Mouse (Mus musculus) skeletal muscle tissue, adult 2 months (tissue): Measurements from ENCODE around the gene Igflr1.
A peak's percentile ranks its signal among the peaks of the same experiment; 100 is the strongest.

ENCODE experiments used
- DNase-seq: peaks from one replicate; pipeline ENCODE4 v3.0.0-alpha.2; 2012; ENCODE audit warnings: low read depth, low spot score

Gene Igflr1

GRCm38 (mm10) chr7:30553810-30554584 is 11.2 kb upstream of the Igflr1 start:
- DNase-seq = no peak

GRCm38 (mm10) chr7:30556894-30557536 is 8.2 kb upstream of the Igflr1 start:
- no peak for DNase-seq

- DNase-seq = no peak
These were observed 7.2 kb upstream of the Igflr1 start for GRCm38 (mm10) chr7:30557901-30558514.

- DNase-seq = no peak
These were observed 6.4 kb upstream of the Igflr1 start for GRCm38 (mm10) chr7:30558656-30559442.

- DNase-seq = peak; percentile 99
These were observed 5.7 kb upstream of the Igflr1 start, which contains the start of gene Lin37 for GRCm38 (mm10) chr7:30559443-30559954. Gene Lin37, minus strand, starts transcription at chr7:30559838.

- DNase-seq = no peak
These were observed 4.9 kb upstream of the Igflr1 start for GRCm38 (mm10) chr7:30560296-30560695.

GRCm38 (mm10) chr7:30562526-30563116 is 2.6 kb upstream of the Igflr1 start:
- no peak for DNase-seq

GRCm38 (mm10) chr7:30563117-30563905 is 1.9 kb upstream of the Igflr1 start, which contains the start of the genes U2af1l4, Gm49396 and Psenen:
Gene U2af1l4, plus strand, starts transcription at chr7:30563301.
Gene Gm49396, plus strand, starts transcription at chr7:30563344.
Gene Psenen, minus strand, starts transcription at chr7:30563627.
- DNase-seq = peak; percentile 99

- no peak for DNase-seq
These were observed 1.3 kb upstream of the Igflr1 start for GRCm38 (mm10) chr7:30563906-30564280.

GRCm38 (mm10) chr7:30566033-30566432 is 806 bp downstream of the Igflr1 start:
- DNase-seq = no peak

GRCm38 (mm10) chr7:30567555-30567954 is 2.3 kb downstream of the Igflr1 start:
- no peak for DNase-seq

- no peak for DNase-seq
These were observed 7.2 kb downstream of the Igflr1 start for GRCm38 (mm10) chr7:30572389-30572788.

- DNase-seq = peak; percentile 94
These were observed 7.7 kb downstream of the Igflr1 start for GRCm38 (mm10) chr7:30572969-30573368.

GRCm38 (mm10) chr7:30579950-30580349 is 14.7 kb downstream of the Igflr1 start:
- no peak for DNase-seq

GRCm38 (mm10) chr7:30581547-30581946 is 16.3 kb downstream of the Igflr1 start:
- no peak for DNase-seq

GRCm38 (mm10) chr7:30584339-30584738 is 19.1 kb downstream of the Igflr1 start:
- no peak for DNase-seq

- no peak for DNase-seq
These were observed 19.9 kb downstream of the Igflr1 start for GRCm38 (mm10) chr7:30585170-30585569.

GRCm38 (mm10) chr7:30586455-30587020 is 21.3 kb downstream of the Igflr1 start:
- DNase-seq = no peak

- DNase-seq = no peak
These were observed 22.8 kb downstream of the Igflr1 start for GRCm38 (mm10) chr7:30587842-30588667.
